Mouse (Mus musculus): ENCODE measurements at regions not wholly inside any gene's neighbourhood (a gene's known extent, or its start where the extent isn't known, plus 50 kb on each side); places are given as distances from the start of the nearest gene placed in this dataset.

DNA sequence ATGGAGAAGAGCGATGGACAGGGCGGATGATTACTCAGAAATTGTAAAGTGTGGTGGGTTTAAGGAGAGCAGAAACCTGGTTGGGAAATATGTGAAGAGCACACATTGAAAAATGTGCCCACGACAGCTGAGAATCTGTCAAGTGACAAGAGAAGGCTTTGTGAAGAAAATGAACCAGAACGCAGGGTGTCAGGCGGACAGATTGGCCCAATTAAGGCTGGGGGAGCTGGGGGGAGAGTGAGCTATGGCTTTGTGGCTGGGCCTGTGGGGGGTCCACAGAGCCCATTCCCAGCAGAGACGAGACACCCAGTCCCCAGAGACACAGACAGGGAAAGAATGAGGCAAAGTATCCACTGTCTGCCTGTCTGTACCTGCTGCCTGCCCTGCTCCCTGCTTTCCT, 153.3 kb downstream of the Shq1 start:
- no peak for DNase-seq (ENCODE audit: low spot score)

GRCm38 (mm10) chr6:100512676-100513075, 158.3 kb downstream of the Shq1 start:
- no peak for DNase-seq (ENCODE audit: low spot score)

DNA sequence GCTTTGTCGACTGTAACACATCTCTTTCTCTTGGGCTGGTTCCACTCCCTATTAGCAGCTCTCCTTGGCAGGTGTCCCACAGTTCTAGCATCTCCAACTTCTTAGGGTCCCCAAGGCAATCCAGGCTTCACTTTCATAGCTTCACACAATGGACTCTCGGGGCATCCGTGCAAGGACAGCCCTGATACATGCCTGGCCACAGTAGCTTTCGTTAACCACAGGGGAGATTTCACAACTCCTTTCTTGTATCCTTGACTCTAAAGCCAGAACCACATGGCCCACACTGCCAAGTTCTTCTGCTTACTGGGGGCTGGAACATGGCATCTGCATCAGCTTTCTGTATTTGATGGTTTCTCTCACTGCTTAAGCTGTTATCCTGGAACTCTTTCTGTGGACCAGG, 160.3 kb downstream of the Shq1 start:
- DNase-seq (ENCODE audit: low spot score): no peak

GRCm38 (mm10) chr6:100505506-100506247, 165.3 kb downstream of the Shq1 start:
- no peak for DNase-seq (ENCODE audit: low spot score)

- no peak for DNase-seq (ENCODE audit: low spot score)
Observed at GRCm38 (mm10) chr6:100502961-100503782, 167.8 kb downstream of the Shq1 start.

GRCm38 (mm10) chr6:100502139-100502538, 168.8 kb downstream of the Shq1 start:
- no peak for DNase-seq (ENCODE audit: low spot score)

- no peak for DNase-seq (ENCODE audit: low spot score)
Observed at GRCm38 (mm10) chr6:100500741-100501140, 170.2 kb downstream of the Shq1 start.

DNA sequence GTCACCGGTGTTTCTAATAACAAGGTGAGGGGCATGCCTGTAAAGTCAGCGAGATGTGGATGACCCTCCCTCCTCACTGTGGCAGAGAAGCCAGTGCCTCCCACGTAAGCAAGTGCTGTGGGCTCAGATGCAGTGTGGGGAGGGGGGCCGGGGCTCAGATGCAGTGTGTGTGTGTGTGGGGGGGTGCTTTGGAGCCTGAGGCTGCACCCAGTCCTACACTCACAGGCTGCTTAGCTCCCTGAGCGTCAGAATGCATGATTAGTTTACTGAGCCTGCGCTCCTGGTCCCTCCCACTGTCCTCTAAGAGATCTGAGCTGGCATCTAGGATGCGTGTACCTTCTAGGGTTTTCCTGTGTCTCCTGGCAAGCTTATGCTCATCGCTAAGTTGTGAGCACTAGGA, 170.9 kb downstream of the Shq1 start:
- no peak for DNase-seq (ENCODE audit: low spot score)

GRCm38 (mm10) chr6:100498861-100499271, 172.1 kb downstream of the Shq1 start:
- no peak for DNase-seq (ENCODE audit: low spot score)

DNA sequence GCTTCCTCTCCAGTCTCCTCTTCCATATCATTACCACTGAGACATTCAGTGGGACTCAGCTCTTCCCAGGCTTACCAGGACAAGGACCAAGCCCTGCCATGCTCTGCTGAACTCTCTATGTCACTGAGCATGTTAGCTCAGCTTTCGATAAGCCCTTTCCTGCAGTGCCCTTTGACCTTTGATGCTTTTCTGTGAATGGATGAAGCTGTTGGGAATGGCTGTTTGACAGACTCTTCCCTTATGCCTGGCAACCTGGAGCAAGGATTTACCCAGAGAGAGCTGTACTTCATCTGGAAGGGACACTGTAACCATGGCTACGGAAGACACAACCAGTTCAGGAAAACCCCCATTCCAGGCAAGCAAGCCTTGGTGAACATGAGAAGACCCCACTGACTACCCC, 172.8 kb downstream of the Shq1 start:
- no peak for DNase-seq (ENCODE audit: low spot score)

DNA sequence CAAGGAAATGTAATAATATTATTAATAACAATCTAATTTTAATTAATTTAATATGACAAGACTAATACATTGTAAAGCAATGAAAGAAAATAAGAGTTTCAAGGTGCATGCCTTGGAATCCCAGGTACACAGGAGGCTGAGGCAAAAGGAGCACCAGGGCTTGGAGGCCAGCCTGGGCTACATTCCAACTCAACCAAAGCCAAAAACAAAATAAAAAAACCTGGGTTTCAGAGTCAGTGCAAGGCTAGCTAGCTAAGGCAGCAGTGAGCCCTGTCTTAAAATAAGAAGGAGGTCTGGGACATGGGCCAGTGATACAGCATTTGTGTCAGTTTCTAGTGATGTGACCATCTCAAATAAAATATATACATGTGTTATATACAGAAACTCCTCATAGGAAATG, 174.8 kb downstream of the Shq1 start:
- no peak for DNase-seq (ENCODE audit: low spot score)

DNA sequence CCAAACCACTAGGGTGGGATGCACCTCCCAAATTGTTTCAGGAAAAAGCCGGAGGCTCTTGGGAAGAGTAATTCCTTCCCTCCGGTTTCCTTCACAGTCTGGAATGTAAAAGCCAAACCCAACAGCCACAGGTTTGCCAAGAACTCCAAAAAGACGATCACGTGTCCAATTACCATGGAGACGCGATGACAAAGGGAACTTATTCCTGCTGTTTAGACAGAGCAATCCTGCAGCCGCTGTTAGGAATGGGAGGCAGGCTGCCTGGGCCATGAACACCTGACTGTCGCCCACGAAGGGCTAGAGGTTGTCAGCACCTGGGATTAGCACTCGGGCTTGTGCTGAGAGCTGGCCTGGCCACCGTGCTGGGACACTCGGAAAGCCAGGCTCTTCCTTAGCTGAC, 175.8 kb downstream of the Shq1 start:
- no peak for DNase-seq (ENCODE audit: low spot score)

DNA sequence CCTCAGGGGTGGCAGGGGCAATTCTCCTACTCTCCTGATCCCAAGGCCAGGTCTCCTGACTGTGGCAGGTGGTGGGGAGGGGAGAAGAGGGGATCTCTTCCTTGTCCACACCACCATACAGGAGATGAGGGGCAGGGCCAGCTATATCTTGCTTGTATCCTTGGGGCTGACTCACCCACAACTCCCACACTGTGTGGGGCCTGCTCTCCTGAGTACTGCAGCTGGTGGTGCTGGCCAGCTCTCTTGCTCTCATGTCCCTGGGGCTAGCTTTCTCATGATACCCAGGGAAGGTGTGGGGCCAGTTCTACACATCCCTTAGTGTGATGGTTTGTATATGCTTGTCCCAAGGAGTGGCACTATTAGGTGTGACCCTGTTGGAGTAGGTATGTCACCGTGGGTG, 177.4 kb downstream of the Shq1 start:
- no peak for DNase-seq (ENCODE audit: low spot score)

GRCm38 (mm10) chr6:100491811-100492210, 179.1 kb downstream of the Shq1 start:
- no peak for DNase-seq (ENCODE audit: low spot score)

- DNase-seq (ENCODE audit: low spot score): no peak
Observed at GRCm38 (mm10) chr6:100490920-100491712, 179.8 kb downstream of the Shq1 start.

GRCm38 (mm10) chr6:100483836-100484235, 187.1 kb downstream of the Shq1 start:
- no peak for DNase-seq (ENCODE audit: low spot score)

- peak; percentile 35 for DNase-seq (ENCODE audit: low spot score)
Observed at GRCm38 (mm10) chr6:100483084-100483810, 187.7 kb downstream of the Shq1 start.

- no peak for DNase-seq (ENCODE audit: low spot score)
Observed at GRCm38 (mm10) chr6:100482572-100482971, 188.4 kb downstream of the Shq1 start.

DNA sequence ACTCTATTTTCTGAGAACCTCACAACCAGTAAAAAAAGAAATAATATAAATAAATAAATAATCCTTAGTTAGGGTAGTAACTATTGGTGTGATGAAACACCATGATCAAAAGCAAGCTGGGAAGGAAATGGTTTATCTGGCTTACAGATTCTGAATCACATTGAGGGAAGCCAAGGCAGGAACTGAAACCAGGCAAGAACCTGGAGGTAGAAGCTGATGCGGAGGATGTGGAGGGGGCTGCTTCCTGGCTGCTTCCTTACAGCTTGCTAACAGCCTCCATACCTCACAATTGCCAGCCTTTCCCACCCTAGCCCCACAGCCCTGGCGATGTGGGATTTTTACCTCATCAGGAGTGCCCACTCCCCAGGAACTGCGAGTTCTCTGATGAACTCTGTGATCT, 190.4 kb downstream of the Shq1 start:
- DNase-seq (ENCODE audit: low spot score): no peak

GRCm38 (mm10) chr6:100479881-100480280, 191.1 kb downstream of the Shq1 start:
- DNase-seq (ENCODE audit: low spot score): no peak

- no peak for DNase-seq (ENCODE audit: low spot score)
Observed at GRCm38 (mm10) chr6:100479455-100479854, 191.5 kb downstream of the Shq1 start.

Data from yolk sac, embryonic 10.5 days (tissue).